Mouse (Mus musculus): ENCODE results near the gene Lsp1.
A peak's percentile ranks its signal among the peaks of the same experiment; 100 is the strongest.

The Lsp1 gene

DNA sequence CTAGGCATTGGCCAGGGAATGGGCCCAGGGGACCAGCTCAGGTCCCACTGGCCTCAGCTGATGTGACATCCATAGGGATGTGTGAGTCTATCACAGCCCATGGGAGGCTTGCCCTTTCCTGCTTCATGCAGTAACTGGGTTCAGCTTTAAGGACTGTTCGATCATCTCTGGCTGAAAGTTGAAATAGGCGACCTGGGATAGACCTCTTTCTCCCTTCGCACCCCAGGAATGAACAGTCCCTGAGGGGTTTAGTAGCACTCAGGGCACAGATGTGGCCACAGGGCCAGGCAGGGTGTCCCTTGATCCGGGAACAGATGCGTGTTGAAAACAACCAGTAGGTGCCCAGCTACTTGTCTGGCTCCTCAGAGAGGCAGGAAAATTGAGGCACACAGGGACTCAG lies 15.7 kb downstream of the Lsp1 start:
- no peak for DNase-seq (ENCODE audit: low read depth, low spot score)

DNA sequence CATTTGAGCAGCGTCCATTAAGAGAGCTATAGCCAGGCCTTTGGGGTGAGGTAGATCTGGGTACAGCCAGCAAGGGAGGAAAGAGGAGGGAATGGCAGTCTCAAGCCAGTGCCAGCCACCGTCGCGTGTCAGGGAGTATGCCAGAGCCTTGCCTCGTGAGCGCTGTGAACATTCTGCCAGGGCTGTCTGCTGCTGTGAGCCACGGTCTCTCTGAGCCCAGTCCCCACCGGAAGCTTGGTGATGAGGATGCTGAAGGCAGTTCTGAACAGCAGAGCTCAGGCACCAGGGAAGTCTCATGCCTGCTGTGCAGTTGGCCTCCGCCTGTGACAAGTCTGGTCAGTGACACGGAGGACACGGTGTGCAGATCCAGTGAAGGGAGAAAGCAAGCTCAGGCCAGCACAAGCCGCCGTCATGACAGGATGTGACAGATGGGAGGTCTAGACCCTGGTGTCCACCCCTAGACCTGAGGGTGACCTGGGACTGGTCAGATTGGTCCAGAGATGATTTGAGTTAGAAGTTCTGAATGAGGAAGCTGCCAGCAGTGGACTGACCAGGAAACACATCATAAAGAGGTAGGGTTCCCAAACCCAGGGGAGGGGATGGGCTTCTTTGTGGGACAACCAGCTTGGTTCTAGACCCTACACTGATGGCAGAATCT lies 16.3 kb downstream of the Lsp1 start:
- DNase-seq (ENCODE audit: low read depth, low spot score) = no peak

DNA sequence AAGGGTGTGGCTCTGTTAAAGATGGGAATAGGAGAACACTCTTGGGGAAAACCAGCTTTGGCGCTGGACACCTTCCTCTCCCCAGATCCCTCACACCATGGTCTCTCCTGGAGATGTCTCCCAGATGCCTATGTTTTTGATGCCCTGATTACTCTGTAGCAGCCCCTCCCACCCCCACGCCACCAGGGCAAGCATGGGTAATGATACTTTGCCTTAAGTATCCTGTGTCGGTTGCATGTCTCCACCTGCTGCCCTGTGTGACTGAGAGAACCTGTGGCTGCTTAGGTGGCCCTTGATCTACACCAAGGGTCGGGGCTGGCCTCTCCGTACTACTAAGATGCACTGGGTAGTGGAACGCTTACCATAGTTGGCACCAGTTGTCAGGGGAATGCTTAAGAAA lies 17.4 kb downstream of the Lsp1 start:
- DNase-seq (ENCODE audit: low read depth, low spot score) = no peak

GRCm38 (mm10) chr7:142478574-142478973 lies 18.0 kb downstream of the Lsp1 start:
- no peak for DNase-seq (ENCODE audit: low read depth, low spot score)

DNA sequence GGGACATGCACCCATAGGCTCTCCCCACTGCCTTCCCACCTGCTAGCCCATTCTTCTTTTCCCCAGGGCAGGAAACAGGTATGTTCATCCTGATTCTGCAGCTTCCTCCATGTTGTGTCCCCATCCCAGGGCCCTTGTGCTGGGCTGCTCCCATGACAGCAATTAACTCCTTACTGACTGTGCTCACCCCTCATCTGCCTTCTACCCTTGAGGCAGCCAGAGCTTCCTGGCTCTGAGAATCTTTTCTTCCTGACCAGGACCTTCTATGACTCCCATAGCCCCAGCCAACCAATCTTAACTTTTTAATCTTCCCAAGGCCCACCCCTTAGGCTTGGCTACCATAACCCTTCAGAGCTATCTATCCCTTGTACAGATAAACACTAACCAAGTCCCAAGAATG lies 18.7 kb downstream of the Lsp1 start:
- DNase-seq (ENCODE audit: low read depth, low spot score) = no peak

DNA sequence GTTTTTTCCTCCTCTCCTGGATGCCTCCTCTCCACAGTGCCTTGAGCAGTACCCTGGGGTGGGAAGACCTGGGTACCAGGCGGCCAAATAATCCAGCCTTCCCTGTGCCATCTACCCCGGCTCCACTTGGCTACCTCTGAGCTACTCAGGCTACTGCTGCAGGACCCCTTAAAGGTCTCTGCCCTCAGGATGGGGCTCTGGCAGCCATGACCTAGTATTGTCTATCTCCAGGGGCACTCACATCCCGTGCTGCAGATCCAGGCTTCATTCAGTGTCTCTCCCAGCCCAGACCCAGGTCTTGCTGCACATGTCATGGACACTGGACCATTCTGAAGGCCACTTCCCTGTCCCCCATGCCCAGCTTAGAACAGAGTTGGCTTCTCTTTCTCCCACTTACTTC lies 19.3 kb downstream of the Lsp1 start:
- DNase-seq (ENCODE audit: low read depth, low spot score) = no peak

- DNase-seq (ENCODE audit: low read depth, low spot score) = no peak
Measured at GRCm38 (mm10) chr7:142480661-142481060, 20.1 kb downstream of the Lsp1 start.

DNA sequence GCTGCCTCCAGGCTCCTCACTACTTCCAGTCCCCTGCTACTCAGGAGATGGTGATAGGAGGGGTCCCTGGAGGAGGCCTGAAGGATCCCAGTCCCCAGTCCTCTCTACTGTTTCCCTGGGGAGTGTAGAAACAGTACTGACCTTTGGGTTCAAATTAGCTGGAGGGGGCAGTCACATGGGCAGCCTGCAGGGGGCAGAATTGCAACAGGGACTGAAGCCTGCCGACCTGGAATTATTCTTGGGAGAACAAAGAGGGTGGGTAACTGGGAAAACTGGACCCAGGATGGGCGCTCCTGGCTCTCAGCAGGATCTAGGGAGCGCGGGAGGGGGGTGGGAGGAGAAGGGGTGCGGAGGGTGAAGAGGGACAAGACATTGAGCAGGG lies 20.6 kb downstream of the Lsp1 start:
- peak; percentile 44 for DNase-seq (ENCODE audit: low read depth, low spot score)

- no peak for DNase-seq (ENCODE audit: low read depth, low spot score)
Measured at GRCm38 (mm10) chr7:142481568-142482255, 21.1 kb downstream of the Lsp1 start.

- DNase-seq (ENCODE audit: low read depth, low spot score) = no peak
Measured at GRCm38 (mm10) chr7:142482256-142482609, 21.6 kb downstream of the Lsp1 start.

GRCm38 (mm10) chr7:142483136-142483535 lies 22.5 kb downstream of the Lsp1 start:
- DNase-seq (ENCODE audit: low read depth, low spot score) = no peak

DNA sequence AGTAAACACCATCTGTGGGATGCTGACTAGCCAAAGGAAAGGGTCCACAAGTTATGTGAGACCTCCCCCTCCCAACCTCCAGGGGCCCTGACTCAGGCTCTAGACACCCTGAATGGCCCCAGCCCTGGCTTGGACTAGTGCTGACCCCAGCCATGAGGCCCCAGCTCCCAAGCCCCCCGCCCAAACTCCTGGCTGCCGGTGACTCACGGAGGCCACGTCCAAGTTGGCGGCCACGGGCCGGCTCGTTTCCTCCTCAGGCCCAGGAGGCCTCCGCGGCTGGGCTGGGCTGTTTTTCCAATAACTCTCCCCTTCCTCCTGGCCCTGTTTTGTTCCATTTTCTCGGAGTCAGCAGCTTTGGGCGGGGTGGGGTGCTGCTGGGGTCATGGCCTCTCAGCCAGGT lies 24.2 kb downstream of the Lsp1 start:
- DNase-seq (ENCODE audit: low read depth, low spot score) = no peak

DNA sequence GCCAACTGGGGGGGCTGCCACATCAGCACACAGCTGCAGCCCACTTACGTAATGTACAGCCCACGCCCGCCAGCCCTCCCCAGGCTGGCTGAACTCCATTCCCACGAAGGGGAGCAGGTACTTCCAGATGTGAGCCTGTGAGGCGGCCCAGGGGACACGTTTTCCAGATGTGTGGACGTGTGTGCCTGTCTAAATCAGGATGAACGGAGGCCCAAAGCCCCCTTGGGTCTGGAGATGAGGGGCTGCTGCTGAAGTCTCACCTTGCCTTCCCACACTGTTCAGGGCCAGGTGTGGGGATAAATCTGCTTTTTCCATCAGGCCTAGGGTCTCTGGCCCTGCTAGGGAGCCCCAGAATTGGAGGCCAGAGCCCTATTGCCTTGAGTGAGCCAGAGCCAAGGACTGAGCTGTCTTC lies 26.1 kb downstream of the Lsp1 start:
- DNase-seq (ENCODE audit: low read depth, low spot score) = no peak

DNA sequence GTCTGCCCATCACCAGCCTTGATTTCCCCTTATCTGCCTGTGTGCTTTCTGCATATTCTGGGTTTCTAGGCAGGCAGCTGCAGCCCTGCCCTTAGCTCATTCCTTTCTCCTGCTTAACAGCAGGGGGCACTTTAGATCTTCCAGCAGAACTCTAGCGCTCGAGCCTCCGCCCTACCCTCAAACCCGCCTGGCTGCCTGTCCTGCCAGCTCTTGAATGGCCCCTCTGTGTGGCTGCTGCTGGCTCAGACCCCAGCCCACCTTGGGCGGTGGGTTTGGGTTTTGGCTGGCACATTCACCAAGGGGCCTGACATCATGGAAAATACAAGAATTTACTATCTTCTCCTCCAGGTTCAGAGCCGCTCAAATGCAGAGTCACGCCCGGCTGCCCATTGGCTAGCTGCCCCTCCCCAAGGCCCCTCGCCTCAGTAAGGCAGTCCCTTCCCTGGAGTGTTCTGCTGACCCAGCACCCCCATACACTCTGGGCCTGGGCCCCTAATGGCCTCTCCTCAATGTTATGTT lies 26.8 kb downstream of the Lsp1 start:
- DNase-seq (ENCODE audit: low read depth, low spot score) = peak; percentile 59

DNA sequence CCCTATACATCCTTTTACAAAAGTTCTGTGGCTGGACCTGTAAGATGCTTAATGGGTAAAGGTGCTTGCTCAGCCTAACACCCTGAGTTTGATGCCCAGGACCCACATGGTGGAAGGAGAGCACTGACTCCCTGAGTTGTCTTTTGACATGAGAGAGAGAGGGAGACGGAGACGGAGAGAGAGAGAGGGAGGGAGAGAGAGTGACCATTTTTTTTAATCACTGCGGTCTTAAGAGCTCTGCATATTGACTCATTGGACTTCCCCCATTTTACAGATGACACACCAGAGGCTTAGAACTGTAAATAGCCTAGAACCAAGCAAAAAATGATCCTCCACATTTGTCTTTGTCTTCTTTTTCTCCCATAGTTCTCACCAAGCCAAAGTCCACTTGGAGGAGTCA lies 27.4 kb downstream of the Lsp1 start:
- no peak for DNase-seq (ENCODE audit: low read depth, low spot score)

DNA sequence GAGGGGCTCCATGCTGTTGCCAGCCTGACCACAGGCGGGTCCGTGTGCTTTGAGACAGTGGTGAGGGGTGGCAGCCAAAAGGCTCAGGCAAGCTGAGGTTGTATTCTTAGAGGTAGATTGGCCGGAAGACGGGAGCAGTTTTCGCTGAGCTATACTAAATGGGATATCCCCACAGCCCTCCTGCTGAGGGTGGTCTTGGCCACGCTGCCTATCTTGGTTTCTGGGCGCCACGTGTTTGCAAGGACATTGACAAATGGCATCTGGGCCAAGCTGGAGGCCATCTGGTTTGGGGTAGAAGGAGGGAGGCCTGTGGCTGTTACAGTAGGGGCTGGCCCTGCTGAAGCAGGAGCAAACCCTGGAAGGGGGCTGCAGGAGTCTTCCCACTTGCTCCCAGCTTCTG lies 32.9 kb downstream of the Lsp1 start:
- no peak for DNase-seq (ENCODE audit: low read depth, low spot score)

DNA sequence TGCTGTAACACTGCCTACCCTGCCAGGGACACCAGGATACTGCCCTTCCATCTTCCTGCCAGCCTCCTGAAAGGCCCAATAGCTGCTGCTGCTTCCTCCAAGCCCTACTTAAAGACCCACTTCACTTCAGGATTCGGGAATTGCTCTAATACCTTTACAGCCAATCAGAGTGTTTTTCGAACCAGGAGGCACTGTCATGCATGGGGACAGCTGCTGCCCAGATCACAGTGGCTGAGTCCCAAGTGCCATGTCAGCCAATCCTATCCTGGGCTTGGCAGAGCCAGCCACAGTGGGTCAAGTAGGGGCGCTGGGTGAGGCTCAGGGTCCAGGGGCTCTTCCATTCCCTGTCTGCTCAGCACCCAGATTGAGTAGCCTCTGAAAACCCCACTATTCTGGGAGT lies 35.5 kb downstream of the Lsp1 start:
- no peak for DNase-seq (ENCODE audit: low read depth, low spot score)

GRCm38 (mm10) chr7:142496800-142497199 lies 36.2 kb downstream of the Lsp1 start:
- DNase-seq (ENCODE audit: low read depth, low spot score) = no peak

DNA sequence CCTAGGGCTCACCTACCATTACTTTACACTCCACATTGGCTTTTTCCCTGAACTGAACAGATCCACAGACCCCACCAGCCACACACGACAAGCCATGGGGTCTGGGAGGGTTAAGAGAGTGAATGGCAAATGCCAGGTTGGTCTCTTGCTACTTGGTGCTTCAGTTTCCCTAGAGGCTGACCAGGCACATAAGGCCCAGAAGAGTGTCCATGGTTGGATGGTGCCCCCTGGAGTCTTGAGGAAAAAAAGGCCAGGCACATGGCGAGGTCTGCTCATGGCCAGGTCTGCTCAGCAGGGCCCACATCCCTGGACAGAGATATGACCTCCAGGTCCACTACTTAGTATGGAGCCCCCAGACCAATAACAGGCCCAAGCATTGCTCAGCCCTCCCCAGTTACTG lies 37.2 kb downstream of the Lsp1 start:
- DNase-seq (ENCODE audit: low read depth, low spot score) = no peak

DNA sequence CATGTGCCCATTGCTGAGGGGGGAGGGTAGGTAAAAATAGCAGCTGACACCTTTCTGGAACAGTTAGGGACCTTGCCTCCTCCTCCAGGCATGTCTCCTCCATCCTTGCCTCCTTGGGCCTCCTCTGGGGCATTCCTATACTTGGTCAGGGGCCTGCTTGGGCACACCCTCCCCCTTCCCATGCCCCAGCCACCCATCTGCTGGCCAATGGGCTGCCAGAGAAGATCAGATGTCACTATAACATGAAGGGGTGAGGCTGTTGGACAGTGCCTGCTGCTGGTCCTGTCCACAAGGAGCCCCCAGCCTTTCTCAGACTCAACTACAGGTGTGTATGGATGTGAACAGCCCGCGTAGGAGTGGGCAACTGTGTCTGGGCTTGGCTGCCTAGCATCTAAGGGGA lies 38.0 kb downstream of the Lsp1 start, which contains the start of gene Tnnt3:
TSS of gene Tnnt3 (plus strand) at position 262 of the 400 bp plus-strand sequence.
- DNase-seq (ENCODE audit: low read depth, low spot score) = no peak

GRCm38 (mm10) chr7:142499010-142499721 lies 38.6 kb downstream of the Lsp1 start:
- DNase-seq (ENCODE audit: low read depth, low spot score) = no peak

GRCm38 (mm10) chr7:142500032-142500431 lies 39.4 kb downstream of the Lsp1 start:
- no peak for DNase-seq (ENCODE audit: low read depth, low spot score)

DNA sequence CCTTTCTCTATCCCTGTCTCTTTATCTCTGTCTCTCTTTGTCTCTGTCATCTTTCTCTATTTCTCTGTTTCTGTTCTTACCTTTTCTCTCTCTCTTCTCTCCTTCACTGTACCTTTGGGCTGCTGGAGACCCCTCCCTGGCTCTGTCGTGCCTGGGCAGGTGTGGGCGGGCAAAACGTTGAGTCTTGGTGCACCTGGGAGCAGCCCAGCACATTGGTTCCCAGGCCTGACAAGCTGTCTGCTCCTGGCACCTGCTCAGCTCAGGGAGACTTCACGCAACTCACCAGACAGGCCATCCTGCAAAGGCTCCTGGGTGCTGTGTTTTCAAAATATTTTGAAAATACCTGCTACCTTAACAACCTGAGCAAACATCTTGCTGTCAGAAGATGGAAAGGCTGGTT lies 42.6 kb downstream of the Lsp1 start:
- DNase-seq (ENCODE audit: low read depth, low spot score) = no peak

Measured in ES-CJ7 (cell line).